Mouse (Mus musculus): ENCODE measurements around the gene Cyp2j13. TPM values are rescaled to one million over a fixed set of nuclear protein-coding genes. Genes with fewer than 3 reads are reported as not detected.

Cyp2j13 gene
- polyA plus RNA-seq, 1 experiment from 2014 or later = not detected

Other genes with a start within 250 kb of the Cyp2j13 start
- gene Hook1, start 110.3 kb downstream of the Cyp2j13 start, polyA plus RNA-seq (2015; fragmentation: Nextera tagmentation; extraction: Ambion mirVana) = 7.1 and 11.1 TPM in 2 replicates
- gene Cyp2j12, start 63.6 kb upstream of the Cyp2j13 start, polyA plus RNA-seq (2015; fragmentation: Nextera tagmentation; extraction: Ambion mirVana) = not detected in 2 replicates
- not detected in 2 replicates for gene Cyp2j7, start 159.1 kb upstream of the Cyp2j13 start, polyA plus RNA-seq (2015; fragmentation: Nextera tagmentation; extraction: Ambion mirVana)